Mouse (Mus musculus) brain, embryonic 14.5 days (tissue): ENCODE measurements around the gene Mphosph9. TPM values are rescaled to one million over a fixed set of nuclear protein-coding genes. Genes with fewer than 3 reads are reported as not detected.

Source experiments
- DNase-seq: peaks from one replicate; pipeline ENCODE4 v3.0.0-alpha.2; 2011; ENCODE audit warnings: low read depth
- CTCF ChIP-seq: fragments of 200-500 bp; IDR thresholded peaks from 2 replicates; pipeline ENCODE4 v1.5.1; 2012; ENCODE audit warnings: inconsistent platforms, mild to moderate bottlenecking, moderate library complexity, borderline replicate concordance; ENCODE audit not compliant: insufficient read depth, insufficient read length; ENCODE audit errors: extremely low read depth
- POLR2A ChIP-seq: fragments of 200-500 bp; IDR thresholded peaks from 2 replicates; pipeline ENCODE4 v1.6.1; 2012; ENCODE audit warnings: mild to moderate bottlenecking, inconsistent platforms, borderline replicate concordance; ENCODE audit not compliant: poor library complexity, insufficient read depth, insufficient read length, severe bottlenecking; ENCODE audit errors: extremely low read depth
- polyA plus RNA-seq: library from polyadenylated mRNA; depleted of rRNA; stranded (reverse); fragments of >200 nt; gene quantifications from 2 replicates; pipeline ENCODE4 v1.2.3, GENCODE M21; 2012

The Mphosph9 gene
- polyA plus RNA-seq, 1 experiment: 19.4 TPM

DNA sequence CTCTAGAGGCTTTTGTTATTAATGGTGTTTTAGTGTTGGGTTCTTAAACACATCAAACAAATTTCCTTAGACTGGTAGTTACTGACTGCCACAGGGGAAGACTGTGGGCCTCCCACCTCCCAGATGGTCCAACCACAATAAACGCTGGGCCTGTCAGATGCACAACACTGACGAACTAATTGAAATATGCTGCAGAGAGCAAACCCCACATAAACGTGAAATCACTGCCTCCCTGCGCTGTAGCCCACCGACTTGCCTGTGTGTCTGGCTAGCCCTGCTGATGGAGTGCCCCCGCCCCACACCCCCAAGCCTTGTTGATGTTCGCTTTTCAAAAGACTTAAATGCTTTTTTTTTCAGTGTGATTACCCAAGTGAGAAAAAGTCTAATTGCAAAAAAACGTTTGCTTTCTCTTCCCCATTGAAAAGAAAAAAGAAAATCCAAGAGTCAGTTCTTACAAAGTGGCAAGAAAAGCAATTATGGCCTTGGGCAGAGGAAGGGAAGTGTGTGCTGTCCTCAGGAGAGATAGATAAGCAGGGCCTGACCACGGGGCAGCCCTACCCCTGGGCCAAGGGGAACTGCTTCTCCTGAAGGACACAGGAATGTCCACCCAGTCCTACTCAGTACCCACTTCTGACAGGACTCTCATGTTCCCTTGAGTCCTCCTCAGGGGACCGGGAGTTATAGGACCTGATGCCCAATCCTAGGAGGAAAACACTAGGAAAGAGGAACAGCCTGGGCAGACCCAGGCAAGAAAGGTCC, 85.9 kb downstream of the Mphosph9 start:
- TF ChIP-seq CTCF (no peak), POLR2A (no peak)
- peak; percentile 83 for DNase-seq

DNA sequence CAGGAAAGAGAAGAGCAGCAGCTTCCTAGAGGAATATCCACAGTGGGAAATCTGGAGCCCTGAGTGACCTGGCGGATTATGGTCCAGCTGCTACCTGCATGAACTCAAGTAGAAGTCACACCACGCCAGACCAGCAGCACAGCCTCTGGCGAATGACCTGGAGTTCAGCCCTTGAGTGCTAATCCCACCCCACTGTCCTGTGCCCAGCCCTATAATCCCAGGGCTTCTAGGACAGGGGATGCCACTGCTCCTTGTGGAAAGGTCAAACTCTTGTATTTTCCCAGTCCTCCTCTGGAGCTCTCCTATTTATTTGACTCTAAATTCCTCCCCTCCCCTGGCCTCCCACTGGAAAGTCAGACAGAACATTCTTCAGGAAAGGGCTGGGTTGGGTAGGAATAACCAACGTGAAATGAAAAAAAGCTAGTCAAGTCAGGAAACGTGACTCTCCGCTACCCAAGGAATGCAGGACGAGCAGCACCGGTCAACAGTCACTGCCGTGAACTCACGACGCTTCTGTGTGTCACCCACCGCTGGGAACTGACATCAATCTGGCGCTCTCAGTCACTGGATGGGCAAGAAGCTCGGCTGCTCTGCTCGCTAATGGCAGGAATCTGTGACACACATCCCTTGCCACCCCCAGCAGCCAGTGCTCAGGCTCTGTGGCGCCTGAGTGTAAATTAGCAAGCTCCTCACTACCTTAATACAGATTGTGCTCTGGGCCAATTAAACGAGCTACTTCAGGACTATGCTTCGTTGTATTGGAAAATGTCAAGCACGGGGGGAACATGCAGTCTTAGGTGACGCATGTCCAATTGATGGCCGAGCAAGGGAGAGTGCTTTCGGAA, 86.7 kb downstream of the Mphosph9 start:
- TF ChIP-seq CTCF: no peak
- no peak for TF ChIP-seq POLR2A
- DNase-seq: peak; percentile 88

DNA sequence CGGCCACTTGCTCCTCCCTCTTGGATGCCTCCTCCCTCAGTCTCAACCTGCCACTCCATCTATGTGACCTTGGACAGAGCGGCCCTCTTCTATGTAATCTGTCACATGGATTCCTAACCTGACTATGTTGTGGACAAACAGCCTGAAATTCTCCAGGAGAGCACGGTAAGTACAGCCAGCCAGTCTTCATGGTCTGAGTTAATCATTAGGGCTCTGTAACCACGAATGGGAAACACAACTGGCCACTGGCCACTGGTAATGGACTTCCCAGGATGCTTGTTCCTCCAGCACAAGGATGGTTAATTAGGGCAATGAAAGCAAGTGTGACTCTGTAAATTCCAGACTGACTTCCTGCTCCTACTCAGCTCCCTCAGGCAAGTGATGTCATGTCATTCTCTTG, 91.6 kb downstream of the Mphosph9 start:
- no peak for TF ChIP-seq POLR2A
- no peak for TF ChIP-seq CTCF
- no peak for DNase-seq

DNA sequence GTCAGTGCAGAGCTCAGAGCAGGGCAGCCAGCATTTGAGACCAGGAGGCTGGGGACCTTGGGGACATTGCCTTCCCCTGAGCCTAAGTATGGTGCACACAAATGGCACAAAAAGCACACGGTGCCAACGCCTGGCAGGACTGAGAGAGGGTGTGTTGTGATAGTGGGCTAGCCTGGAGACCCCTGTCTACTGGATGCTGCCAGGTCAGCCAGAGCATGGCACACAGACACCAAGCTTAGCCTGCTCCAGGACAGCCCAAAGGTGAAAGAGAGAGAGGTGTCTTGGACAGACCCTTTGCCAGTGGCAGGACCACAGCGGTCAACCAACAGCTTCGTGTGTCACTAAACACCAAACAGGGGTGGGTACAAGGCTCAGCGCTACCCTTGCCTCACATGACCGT, 93.0 kb downstream of the Mphosph9 start:
- TF ChIP-seq POLR2A (no peak), CTCF (no peak)
- DNase-seq: no peak

DNA sequence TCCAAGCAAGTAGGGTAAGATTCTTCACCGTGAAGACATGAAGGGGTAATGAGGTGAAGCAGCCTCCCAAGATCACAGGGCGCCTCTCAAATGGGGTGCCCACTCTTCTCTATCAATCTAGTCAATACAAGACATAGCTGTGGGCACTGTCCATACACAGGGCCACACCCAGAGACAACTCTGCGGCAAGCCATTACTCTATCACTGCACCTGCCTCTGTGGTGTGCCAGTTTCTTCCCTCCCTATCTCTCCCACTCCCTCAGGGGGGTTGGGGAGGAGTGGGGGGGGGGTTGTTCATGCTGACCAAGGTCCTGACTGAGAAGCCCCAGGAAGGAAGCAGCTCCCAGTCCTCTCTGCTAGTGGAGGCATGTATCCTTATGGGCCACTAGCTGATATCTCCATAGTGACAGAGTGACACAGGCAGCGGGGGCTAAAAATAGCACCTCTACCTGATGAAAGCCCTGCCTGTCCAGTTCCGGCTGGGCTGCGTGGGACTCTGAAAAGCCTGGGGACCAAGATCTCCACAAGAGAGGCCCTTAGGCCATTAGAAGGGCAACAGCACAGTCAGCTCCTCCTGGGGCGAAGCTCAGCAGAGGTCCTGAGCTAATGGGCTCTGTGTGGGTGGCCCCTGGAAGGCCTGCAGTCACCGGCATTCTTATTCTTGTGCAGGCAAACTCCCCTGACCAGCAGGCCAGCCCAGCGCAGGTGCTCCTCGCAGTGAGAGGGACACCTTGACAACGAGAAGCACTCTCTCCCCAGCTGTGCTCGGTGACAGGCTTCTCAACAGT, 93.7 kb downstream of the Mphosph9 start:
- no peak for DNase-seq
- TF ChIP-seq POLR2A (no peak), CTCF (no peak)

DNA sequence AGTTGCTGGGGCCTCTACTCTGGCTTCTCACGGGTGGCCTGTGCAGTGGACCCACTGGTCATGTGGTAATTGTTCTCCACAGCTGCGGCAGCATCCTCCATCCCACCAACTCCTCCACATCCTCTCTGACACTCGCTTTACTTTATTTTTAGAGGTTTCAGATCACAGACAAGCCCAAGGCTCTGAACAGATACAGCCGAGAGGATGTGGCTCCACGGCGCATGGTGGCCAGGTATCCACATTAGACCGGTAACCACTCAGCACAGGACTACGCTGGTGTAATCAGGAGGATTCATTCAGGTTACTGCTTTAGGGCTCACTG, 94.7 kb downstream of the Mphosph9 start:
- TF ChIP-seq POLR2A: no peak
- TF ChIP-seq CTCF: no peak
- no peak for DNase-seq

DNA sequence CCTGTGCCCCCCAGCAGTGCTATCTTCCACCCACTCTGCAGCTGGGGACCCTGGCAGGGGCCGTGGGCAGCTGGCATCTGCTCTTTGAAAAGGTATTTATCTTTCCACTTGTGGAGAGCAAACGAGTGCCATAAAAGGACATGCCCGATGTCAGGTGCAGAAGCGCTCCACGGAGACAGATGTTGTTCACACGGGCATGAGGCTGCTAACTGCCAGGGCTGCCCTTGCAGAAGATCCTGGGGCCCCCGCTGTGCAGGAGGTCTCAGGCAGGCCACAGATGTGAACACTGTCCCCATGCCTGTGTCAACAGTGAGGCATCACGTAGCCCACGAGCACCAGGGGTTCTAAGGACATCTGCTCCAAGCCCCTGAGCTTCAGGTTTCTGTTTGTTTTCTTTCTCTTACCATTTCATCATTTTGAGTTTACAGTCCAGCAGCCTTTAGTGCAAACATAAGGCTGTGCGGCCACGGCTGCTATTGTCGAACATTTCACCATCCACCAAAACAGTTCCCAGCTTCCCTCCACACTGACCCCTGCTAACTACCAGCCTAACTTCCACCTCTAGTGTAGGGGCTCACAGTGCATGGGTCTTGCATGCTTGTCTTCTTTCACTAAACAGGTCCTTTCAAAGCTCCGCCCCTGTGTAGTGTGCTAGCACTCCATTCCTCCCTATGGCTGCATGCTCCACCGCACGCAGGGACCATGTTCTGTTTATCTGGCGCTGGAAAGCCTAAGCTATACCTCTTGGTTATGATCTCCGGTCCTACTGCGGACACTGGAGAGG, 95.2 kb downstream of the Mphosph9 start:
- TF ChIP-seq CTCF (no peak), POLR2A (no peak)
- DNase-seq: no peak

DNA sequence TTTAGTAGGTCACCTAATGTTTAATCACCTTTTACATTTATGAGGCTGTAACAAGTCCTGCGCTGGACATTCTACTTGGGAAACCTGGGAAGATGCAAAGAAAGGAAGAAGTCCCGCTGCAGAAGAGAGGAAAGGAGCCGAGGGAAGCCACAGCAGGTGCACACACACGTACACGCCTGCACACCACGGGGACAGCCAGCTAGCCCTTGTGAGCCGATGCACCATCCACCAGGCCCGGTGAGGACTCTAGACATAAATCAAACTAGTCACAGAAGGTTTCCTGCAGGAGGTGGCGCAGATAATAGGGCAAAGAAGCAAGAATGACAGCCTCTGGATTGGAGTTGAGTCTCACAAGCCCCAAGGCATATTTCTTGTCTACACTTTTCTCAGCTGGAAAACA, 97.3 kb downstream of the Mphosph9 start:
- TF ChIP-seq CTCF (no peak), POLR2A (no peak)
- DNase-seq: no peak

DNA sequence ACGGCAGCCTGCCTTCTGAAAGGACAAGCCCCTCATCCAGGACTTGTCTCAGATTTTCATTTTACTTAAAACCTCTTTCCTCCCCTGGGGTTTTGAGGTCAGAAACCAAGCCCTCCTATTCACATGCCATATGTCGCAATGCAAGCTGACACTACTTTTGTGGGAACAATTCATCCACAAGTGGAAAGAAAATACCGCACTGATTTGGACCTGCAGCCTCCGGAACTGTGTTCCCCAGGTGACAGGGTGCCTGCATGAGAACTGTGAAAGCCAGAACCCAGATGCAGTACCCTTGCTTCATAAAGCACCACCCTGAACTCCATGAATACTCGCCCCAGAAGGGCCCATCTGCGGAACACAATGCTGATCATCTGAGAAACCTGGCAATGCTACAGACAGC, 100.6 kb downstream of the Mphosph9 start:
- TF ChIP-seq CTCF: no peak
- TF ChIP-seq POLR2A: no peak
- peak; percentile 19 for DNase-seq

DNA sequence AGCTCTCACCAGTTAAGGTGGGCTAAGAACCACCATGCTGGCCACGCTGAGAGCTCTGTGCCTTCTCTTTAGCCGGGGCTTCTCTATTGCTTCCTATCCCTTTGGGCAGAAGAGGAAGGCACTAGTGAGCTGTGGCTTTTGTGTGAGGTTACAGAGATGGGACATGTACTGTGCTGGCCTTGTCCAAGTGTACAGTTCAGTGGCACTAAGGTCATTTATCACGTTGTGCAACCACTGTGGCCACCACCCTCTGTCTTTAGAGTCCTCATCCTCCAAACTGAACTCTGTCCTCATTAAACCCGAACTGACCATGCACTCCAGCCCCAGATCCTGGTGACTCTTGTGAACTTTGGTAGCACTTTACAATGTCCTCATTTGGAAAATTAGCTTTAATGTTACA, 101.3 kb downstream of the Mphosph9 start:
- TF ChIP-seq POLR2A: no peak
- no peak for TF ChIP-seq CTCF
- no peak for DNase-seq
